Mouse (Mus musculus) left cerebral cortex, postnatal 36 days (tissue): ENCODE results near the gene Tfb1m. TPM values are rescaled to one million over a fixed set of nuclear protein-coding genes. Genes with fewer than 3 reads are reported as not detected.
A peak's percentile ranks its signal among the peaks of the same experiment; 100 is the strongest.

Experiments
- DNase-seq, 2 experiments: peaks; one replicate each; pipeline ENCODE4 v3.0.0; 2021 to 2022; ENCODE audit warnings: low spot score in 2 of 2, mixed read lengths in 1 of 2
- intact Hi-C: fragments of 180-260 bp; cut with DNase I; formaldehyde crosslinking; loops from one replicate; pipeline ENCODE4 v1.15.1; 2025
- total RNA-seq, 2 experiments: library from RNA; stranded (reverse); gene quantifications; 2 replicates each; pipeline ENCODE4 v1.2.3; 2021

Tfb1m gene
- total RNA-seq, 2 experiments from 2014 or later: 6.6 to 7.2 TPM

- intact Hi-C loops: no loop called here
- DNase-seq: peak; percentile 52 to 66
Measured at GRCm38 (mm10) chr17:3481576-3482575, 75.7 kb downstream of the Tfb1m start.

DNA sequence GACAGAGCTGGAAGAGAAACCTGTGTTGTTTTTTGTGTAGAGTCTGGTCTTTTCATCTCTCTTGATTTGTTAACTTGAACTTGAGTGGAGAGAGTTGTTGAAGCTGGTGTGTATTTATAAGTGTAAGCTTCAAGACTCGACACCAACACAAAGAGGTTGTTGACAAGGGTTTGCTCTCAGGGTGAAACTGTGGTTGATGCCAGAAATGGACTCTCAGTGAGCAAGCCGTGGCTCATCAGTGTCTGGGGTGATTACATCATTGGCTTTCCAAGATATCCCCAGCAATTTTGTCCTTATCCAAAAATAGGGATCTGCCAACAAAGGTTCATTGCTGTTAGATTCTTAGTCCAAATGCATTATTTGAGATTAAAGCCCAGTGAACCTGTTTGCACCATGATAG, 81.0 kb downstream of the Tfb1m start:
- intact Hi-C loops: no loop called here
- DNase-seq: no peak

DNA sequence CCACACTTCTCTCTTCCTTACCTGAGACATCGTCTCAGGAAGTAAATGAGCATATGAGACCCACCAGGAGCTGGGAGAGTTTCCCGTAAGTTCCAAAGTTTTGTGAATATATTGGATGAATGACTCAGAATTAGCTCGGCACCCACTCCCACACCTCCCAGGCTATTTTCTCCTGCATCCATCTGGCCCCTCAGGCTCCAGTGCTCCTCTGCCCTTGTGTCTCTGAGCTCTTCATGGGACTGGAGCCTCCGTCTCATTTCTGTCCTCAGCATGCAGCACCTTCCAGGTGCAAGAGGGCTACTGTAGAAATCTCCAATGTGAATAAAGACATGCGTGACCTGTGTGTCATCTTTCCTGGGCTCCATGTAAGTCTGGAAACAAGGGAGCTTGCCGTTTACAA, 85.6 kb downstream of the Tfb1m start:
- peak; percentile 51 to 59 for DNase-seq
- intact Hi-C loops: no loop called here

Other genes with a start within 250 kb of the Tfb1m start
- 10 to 100 TPM; 91.2 to 95.7 TPM for gene Tiam2, start 231.2 kb downstream of the Tfb1m start, total RNA-seq
- 1 to 10 TPM; 1.2 to 2.4 TPM for gene Cldn20, start 25.2 kb downstream of the Tfb1m start, total RNA-seq
- under 1 TPM in 1 of 2 experiments, not detected in 1; 0.17 TPM for gene Nox3, start 138.5 kb upstream of the Tfb1m start, total RNA-seq